Mouse (Mus musculus): Measurements from ENCODE around the gene Uck2.

- TF ChIP-seq CTCF (conservative IDR thresholded peaks at IDR 0.05; ENCODE audit: low read length) (no peak), POU5F1 (IDR thresholded peaks at IDR 0.05; ENCODE audit: borderline replicate concordance, low read length) (no peak)
Measured at GRCm38 (mm10) chr1:167268360-167269063, 16.6 kb downstream of the Uck2 start.

Data from E14TG2a.4 (cell line).